Mouse (Mus musculus): Measurements from ENCODE around the gene Phf11a. TPM values are rescaled to one million over a fixed set of nuclear protein-coding genes. Genes with fewer than 3 reads are reported as not detected.
A peak's percentile ranks its signal among the peaks of the same experiment; 100 is the strongest.

The Phf11a gene
- total and polyA plus RNA-seq, 2 experiments from 2014 or later, result 0.15 TPM; not detected in 1

DNA sequence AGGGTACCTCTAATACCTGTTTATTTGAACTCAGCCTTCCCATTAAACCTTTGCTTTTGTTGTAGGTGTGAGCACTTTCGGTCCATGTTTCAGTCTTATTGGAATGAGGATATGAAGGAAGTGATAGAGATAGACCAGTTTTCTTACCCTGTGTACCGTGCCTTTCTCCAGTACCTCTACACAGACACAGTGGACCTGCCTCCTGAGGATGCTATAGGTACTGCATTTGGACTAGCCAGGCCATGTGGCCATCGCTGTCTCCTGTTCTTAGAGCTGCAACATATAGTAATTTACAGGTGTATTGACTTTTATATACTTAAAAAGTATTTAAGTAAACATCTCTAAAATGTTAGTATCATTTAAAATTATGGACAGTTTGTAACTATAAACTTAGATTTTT is 67.5 kb downstream of the Phf11a start:
- H3K27ac ChIP-seq (ENCODE audit: low read depth), result no peak overlapping the region
- no peak overlapping the region for H3K9ac ChIP-seq (replicated peaks; ENCODE audit: low read depth, low read length)
- H3K4me2 ChIP-seq (ENCODE audit: low read depth, low read length), result no peak overlapping the region
- TF ChIP-seq EP300 (IDR thresholded peaks at IDR 0.05; ENCODE audit: low read depth) (no peak), CTCF (IDR thresholded peaks at IDR 0.05; ENCODE audit: low read depth) (peak; percentile 9; the same call in 1 of the 2 replicates)
- no peak for DNase-seq (ENCODE audit: low spot score)
- H3K27me3 ChIP-seq (ENCODE audit: control insufficient read depth, insufficient read depth, low read length), result peaks cover 11% of the 10 kb centered on the region; the same call in 1 of the 2 replicates
- 87% methylated on average over 3 of the region's 3 CpGs for WGBS
- no peak for ATAC-seq (ENCODE audit: insufficient read depth, low read depth)
- no peaks in the 10 kb centered on the region for H3K4me1 ChIP-seq (ENCODE audit: control insufficient read depth, insufficient read depth)
- no peaks in the 10 kb centered on the region for H3K9me3 ChIP-seq (replicated peaks; ENCODE audit: control insufficient read depth, low read length)
- no peak overlapping the region for H3K4me3 ChIP-seq (ENCODE audit: low read depth, low read length)
- peaks cover 42% of the 10 kb centered on the region for H3K36me3 ChIP-seq (replicated peaks; ENCODE audit: control insufficient read depth, insufficient read depth, low read length)

Other genes with a start within 250 kb of the Phf11a start
- gene 1700129C05Rik, start 154.6 kb downstream of the Phf11a start, total RNA-seq (2014; rRNA removed; ENCODE audit: low replicate concordance), result not detected in 2 replicates
- gene 1700129C05Rik, start 154.6 kb downstream of the Phf11a start, polyA plus RNA-seq (2015; fragmentation: Nextera tagmentation; extraction: Ambion mirVana), result not detected in 2 replicates
- not detected in 2 replicates for gene Gm5142, start 118.8 kb downstream of the Phf11a start, total RNA-seq (2014; rRNA removed; ENCODE audit: low replicate concordance)
- not detected in 2 replicates for gene Gm5142, start 118.8 kb downstream of the Phf11a start, polyA plus RNA-seq (2015; fragmentation: Nextera tagmentation; extraction: Ambion mirVana)
- 9.5 and 16.3 TPM in 2 replicates for gene Rcbtb1, start 96.3 kb downstream of the Phf11a start, total RNA-seq (2014; rRNA removed; ENCODE audit: low replicate concordance)
- 7.8 and 8.1 TPM in 2 replicates for gene Rcbtb1, start 96.3 kb downstream of the Phf11a start, polyA plus RNA-seq (2015; fragmentation: Nextera tagmentation; extraction: Ambion mirVana)
- gene Gm6904, start 37.3 kb downstream of the Phf11a start, total RNA-seq (2014; rRNA removed; ENCODE audit: low replicate concordance), result not detected in 2 replicates
- not detected in 2 replicates for gene Gm6904, start 37.3 kb downstream of the Phf11a start, polyA plus RNA-seq (2015; fragmentation: Nextera tagmentation; extraction: Ambion mirVana)
- not detected in 2 replicates for gene Phf11b, start 43.8 kb upstream of the Phf11a start, total RNA-seq (2014; rRNA removed; ENCODE audit: low replicate concordance)
- gene Phf11b, start 43.8 kb upstream of the Phf11a start, polyA plus RNA-seq (2015; fragmentation: Nextera tagmentation; extraction: Ambion mirVana), result 0.92 and 1.4 TPM in 2 replicates
- gene Phf11d, start 67.9 kb upstream of the Phf11a start, total RNA-seq (2014; rRNA removed; ENCODE audit: low replicate concordance), result 13.7 and 19.0 TPM in 2 replicates
- 5.5 and 6.7 TPM in 2 replicates for gene Phf11d, start 67.9 kb upstream of the Phf11a start, polyA plus RNA-seq (2015; fragmentation: Nextera tagmentation; extraction: Ambion mirVana)
- gene Phf11c, start 97.9 kb upstream of the Phf11a start, total RNA-seq (2014; rRNA removed; ENCODE audit: low replicate concordance), result 0.46 TPM in 1 of 2 replicates, not detected in the other
- 0.15 and 0.18 TPM in 2 replicates for gene Phf11c, start 97.9 kb upstream of the Phf11a start, polyA plus RNA-seq (2015; fragmentation: Nextera tagmentation; extraction: Ambion mirVana)
- gene Setdb2, start 143.4 kb upstream of the Phf11a start, total RNA-seq (2014; rRNA removed; ENCODE audit: low replicate concordance), result 0.23 and 3.7 TPM in 2 replicates
- 4.7 and 4.9 TPM in 2 replicates for gene Setdb2, start 143.4 kb upstream of the Phf11a start, polyA plus RNA-seq (2015; fragmentation: Nextera tagmentation; extraction: Ambion mirVana)
- gene Cab39l, start 143.4 kb upstream of the Phf11a start, total RNA-seq (2014; rRNA removed; ENCODE audit: low replicate concordance), result 7.1 and 12.3 TPM in 2 replicates
- gene Cab39l, start 143.4 kb upstream of the Phf11a start, polyA plus RNA-seq (2015; fragmentation: Nextera tagmentation; extraction: Ambion mirVana), result 12.9 and 15.0 TPM in 2 replicates

Measured in heart, postnatal 0 days (tissue).